Comparison of ENCODE assay signal across 14 mouse cellular contexts in genomic region chr7:141470637-141470944, GRCm38 (mm10). TPM values are rescaled to one million over a fixed set of nuclear protein-coding genes. Genes with fewer than 3 reads are reported as not detected.
DNase-seq lines count a peak whose midpoint lies in the region; ATAC-seq and TF ChIP-seq lines count a peak whose summit lies in the region.
"Had no signal": no experiment of that assay in that cellular context is flagged by ENCODE, and none has a peak within 500 bp of the region (broad histone marks: within the 10 kb centered on the region; RNA-seq: fewer than 3 reads in every experiment).

No protein-coding gene starts in this region.

- peaks cover 52% of the 10 kb centered on the region for H3K79me2 ChIP-seq in myocyte (ENCODE audit: control insufficient read depth, insufficient read depth)

- peak; percentile 5 for DNase-seq in gastrocnemius, postnatal 10 days
- no peak for DNase-seq in gastrocnemius, postnatal 14 days
- DNase-seq in 3134 (ENCODE audit: extremely low read depth, insufficient read length, low spot score), result peak; percentile 51
- no peak for DNase-seq in frontal cortex, postnatal 10 days (ENCODE audit: low spot score in 2 of 2)
- DNase-seq: adrenal gland, postnatal 36 days; forebrain, postnatal 0 days had no signal

- TF ChIP-seq POLR2A in myocyte (IDR thresholded peaks at IDR 0.05; ENCODE audit: insufficient read length, low read depth), result peak; percentile 12

- no peaks in the 10 kb centered on the region for H3K9me3 ChIP-seq in megakaryocyte, embryonic 14.5 days
- H3K9me3 ChIP-seq: embryonic facial prominence, embryonic 10.5 days; forebrain, embryonic 13.5 days; heart, embryonic 10.5 days; hindbrain, embryonic 15.5 days had no signal

- H3K4me2 ChIP-seq in myocyte (ENCODE audit: low read depth), result no peak overlapping the region
- H3K4me2 ChIP-seq: hindbrain, embryonic 15.5 days had no signal

- peaks cover 44% of the 10 kb centered on the region for H3K36me3 ChIP-seq in megakaryocyte, embryonic 14.5 days (replicated peaks; ENCODE audit: low read length)
- H3K36me3 ChIP-seq in myocyte (ENCODE audit: control insufficient read depth, insufficient read depth), result peaks cover 19% of the 10 kb centered on the region

- peak overlapping the region; percentile 99 for H3K4me3 ChIP-seq in megakaryocyte, embryonic 14.5 days (replicated peaks)
- no peak overlapping the region for H3K4me3 ChIP-seq in myocyte
- H3K4me3 ChIP-seq: forebrain, embryonic 13.5 days; heart, embryonic 10.5 days; hindbrain, embryonic 15.5 days had no signal

- no peak overlapping the region for H3ac ChIP-seq in myocyte (ENCODE audit: control insufficient read depth, insufficient read length)

- intact Hi-C loops in gastrocnemius, postnatal 14 days (cut with DNase I; ENCODE audit: low total_unique reads), result no loop called here

- ATAC-seq in megakaryocyte, adult 5-6 weeks (ENCODE audit: poor library complexity, severe bottlenecking), result no peak
- ATAC-seq: forebrain, embryonic 13.5 days; forebrain, postnatal 0 days had no signal

- peaks cover 82% of the 10 kb centered on the region for H3K4me1 ChIP-seq in megakaryocyte, embryonic 14.5 days

- H3K27me3 ChIP-seq in megakaryocyte, embryonic 14.5 days (replicated peaks), result no peaks in the 10 kb centered on the region
- no peaks in the 10 kb centered on the region for H3K27me3 ChIP-seq in myocyte (ENCODE audit: control insufficient read depth, insufficient read depth, insufficient read length)

TF ChIP-seq in myocyte, 11 proteins besides CTCF, POLR2A, EP300 and RAD21:
- no peak for TF ChIP-seq MYOD1 (IDR thresholded peaks at IDR 0.05; ENCODE audit: control insufficient read depth in 1 of 3, insufficient read length in 2 of 3, low read depth in 2 of 3)
- peak; percentile 66 for TF ChIP-seq POLR2AphosphoS2 (IDR thresholded peaks at IDR 0.05; ENCODE audit: insufficient read length, low read depth)

RNA-seq across cellular contexts. Expression of gene Cd151, which starts 3.4 kb away (rescaled TPM):
- 10 to 100 TPM; 77.7 to 88.5 TPM for total RNA-seq in gastrocnemius, postnatal 10 days (2021)
- total RNA-seq in gastrocnemius, postnatal 14 days (2021), result 10 to 100 TPM; 79.8 to 82.0 TPM
- 56.1 and 168 TPM in 2 replicates for polyA plus RNA-seq in megakaryocyte, embryonic 14.5 days (2012; ENCODE audit: insufficient read depth, low replicate concordance)
- total RNA-seq in megakaryocyte, adult 5-6 weeks (2015), result 13.3 and 16.8 TPM in 2 replicates
- 21.6 and 26.4 TPM in 2 replicates for total RNA-seq in megakaryocyte, adult 5-6 weeks (2017)
- 267 TPM for polyA plus RNA-seq in myocyte (2012; fragmentation: generic; extraction: Trizol)

RNA-seq across cellular contexts. Expression of gene Polr2l, which starts 4.3 kb away (rescaled TPM):
- 10 to 100 TPM; 43.4 to 49.0 TPM for total RNA-seq in gastrocnemius, postnatal 10 days (2021)
- 10 to 100 TPM; 47.7 to 49.8 TPM for total RNA-seq in gastrocnemius, postnatal 14 days (2021)
- 49.6 and 150 TPM in 2 replicates for polyA plus RNA-seq in megakaryocyte, embryonic 14.5 days (2012; ENCODE audit: insufficient read depth, low replicate concordance)
- 16.6 and 24.0 TPM in 2 replicates for total RNA-seq in megakaryocyte, adult 5-6 weeks (2015)
- total RNA-seq in megakaryocyte, adult 5-6 weeks (2017), result 17.9 and 27.6 TPM in 2 replicates
- polyA plus RNA-seq in myocyte (2012; fragmentation: generic; extraction: Trizol), result 95.1 TPM

RNA-seq across cellular contexts. Expression of gene Tspan4, which starts 4.4 kb away (rescaled TPM):
- 10 to 100 TPM; 18.6 to 21.0 TPM for total RNA-seq in gastrocnemius, postnatal 10 days (2021)
- 10 to 100 TPM; 15.3 TPM for total RNA-seq in gastrocnemius, postnatal 14 days (2021)
- 53.2 and 54.8 TPM in 2 replicates for polyA plus RNA-seq in megakaryocyte, embryonic 14.5 days (2012; ENCODE audit: insufficient read depth, low replicate concordance)
- 1.4 and 1.5 TPM in 2 replicates for total RNA-seq in megakaryocyte, adult 5-6 weeks (2015)
- total RNA-seq in megakaryocyte, adult 5-6 weeks (2017), result 1.9 and 3.3 TPM in 2 replicates
- polyA plus RNA-seq in myocyte (2012; fragmentation: generic; extraction: Trizol), result 95.5 TPM

RNA-seq across cellular contexts. Expression of gene Cracr2b, which starts 9.7 kb away (rescaled TPM):
- 1 to 10 TPM; 8.6 to 9.9 TPM for total RNA-seq in gastrocnemius, postnatal 10 days (2021)
- 10 to 100 TPM in 1 of 2 experiments, 1 to 10 TPM in 1; 6.5 to 14.3 TPM for total RNA-seq in gastrocnemius, postnatal 14 days (2021)
- polyA plus RNA-seq in megakaryocyte, embryonic 14.5 days (2012; ENCODE audit: insufficient read depth, low replicate concordance), result 19.4 and 29.4 TPM in 2 replicates
- 1.6 and 1.8 TPM in 2 replicates for total RNA-seq in megakaryocyte, adult 5-6 weeks (2015)
- total RNA-seq in megakaryocyte, adult 5-6 weeks (2017), result 1.5 and 2.0 TPM in 2 replicates
- 2.4 TPM for polyA plus RNA-seq in myocyte (2012; fragmentation: generic; extraction: Trizol)
- total RNA-seq: CH12.LX had no signal

RNA-seq across cellular contexts. Expression of gene Pnpla2, which starts 15.6 kb away (rescaled TPM):
- 100 to 1,000 TPM; 119 to 151 TPM for total RNA-seq in gastrocnemius, postnatal 10 days (2021)
- total RNA-seq in gastrocnemius, postnatal 14 days (2021), result 100 to 1,000 TPM; 188 to 332 TPM
- 230 and 314 TPM in 2 replicates for polyA plus RNA-seq in megakaryocyte, embryonic 14.5 days (2012; ENCODE audit: insufficient read depth, low replicate concordance)
- total RNA-seq in megakaryocyte, adult 5-6 weeks (2015), result 31.2 and 34.5 TPM in 2 replicates
- 9.1 and 12.3 TPM in 2 replicates for total RNA-seq in megakaryocyte, adult 5-6 weeks (2017)
- polyA plus RNA-seq in myocyte (2012; fragmentation: generic; extraction: Trizol), result 50.5 TPM

Comparison
In these comparisons a context has a peak if more than half of its experiments do, and no peak if none do; other contexts are left out.
1. DNase-seq: peak in gastrocnemius, postnatal 10 days (single experiment) and 3134 (single experiment); none in gastrocnemius, postnatal 14 days (single experiment) and frontal cortex, postnatal 10 days (0 of 2).